Mouse (Mus musculus) heart, postnatal 0 days (tissue): Measurements from ENCODE around the gene Pparg. TPM values are rescaled to one million over a fixed set of nuclear protein-coding genes. Genes with fewer than 3 reads are reported as not detected.

ENCODE experiments used
- ATAC-seq: fragments of 200-750 bp; cut with Nextera tagmentation; 2 replicates; pipeline ENCODE4 v1.8.0; 2017; ENCODE audit warnings: low read depth, moderate number of reproducible peaks, moderate library complexity; ENCODE audit not compliant: insufficient read depth
- DNase-seq: peaks from one replicate; pipeline ENCODE4 v3.0.0-alpha.2; 2016; ENCODE audit warnings: low spot score
- H3K27ac ChIP-seq: fragments of 300-500 bp; sonication (generic); 2 replicates; pipeline ENCODE4 v1.5.1; 2014; ENCODE audit warnings: low read depth, mild to moderate bottlenecking
- H3K27me3 ChIP-seq: fragments of 300-500 bp; sonication (generic); 2 replicates; pipeline ENCODE4 v1.6.1; 2014; ENCODE audit warnings: low read length, mixed read lengths; ENCODE audit not compliant: control insufficient read depth, insufficient read depth
- H3K36me3 ChIP-seq: fragments of 300-500 bp; sonication (generic); replicated peaks from 2 replicates; pipeline ENCODE4 v1.6.1; 2014; ENCODE audit warnings: low read length, mixed read lengths; ENCODE audit not compliant: control insufficient read depth, insufficient read depth
- H3K4me1 ChIP-seq: fragments of 300-500 bp; sonication (generic); 2 replicates; pipeline ENCODE4 v1.6.1; 2014; ENCODE audit warnings: antibody characterized with exemption; ENCODE audit not compliant: control insufficient read depth, insufficient read depth
- H3K4me2 ChIP-seq: fragments of 300-500 bp; sonication (generic); 2 replicates; pipeline ENCODE4 v1.6.1; 2014; ENCODE audit warnings: low read depth, mild to moderate bottlenecking, low read length, moderate library complexity
- H3K4me3 ChIP-seq: fragments of 300-500 bp; sonication (generic); 2 replicates; pipeline ENCODE4 v1.5.1; 2014; ENCODE audit warnings: low read depth, low read length
- H3K9ac ChIP-seq: fragments of 300-500 bp; sonication (generic); replicated peaks from 2 replicates; pipeline ENCODE4 v1.6.1; 2014; ENCODE audit warnings: low read depth, low read length, mixed read lengths
- H3K9me3 ChIP-seq: fragments of 300-500 bp; sonication (generic); replicated peaks from 2 replicates; pipeline ENCODE4 v1.6.1; 2016; ENCODE audit warnings: low read length; ENCODE audit not compliant: control insufficient read depth
- CTCF ChIP-seq: IDR thresholded peaks from 2 replicates; pipeline ENCODE4 v1.5.1; 2016; ENCODE audit warnings: antibody characterized with exemption, control low read depth, low read depth
- EP300 ChIP-seq: IDR thresholded peaks from 2 replicates; pipeline ENCODE4 v1.6.1; 2016; ENCODE audit warnings: antibody characterized with exemption, low read depth
- WGBS: fragments of 180-500 bp; shearing (Covaris S2); extraction: QIAGEN DNeasy Blood & Tissue Kit; methylation state at CpG from one replicate; pipeline ENCODE4 v1.1.7; 2014; 5-methylcytosine and 5-hydroxymethylcytosine counted together
- polyA plus RNA-seq: library from polyadenylated mRNA; unstranded; fragments of >200 nt; fragmentation: Nextera tagmentation; extraction: Ambion mirVana; gene quantifications from 2 replicates; pipeline ENCODE4 v1.2.1, GENCODE M21; 2015
- total RNA-seq: library from RNA; depleted of rRNA; stranded (reverse); fragments of >200 nt; gene quantifications from 2 replicates; pipeline ENCODE4 v1.2.3, GENCODE M21; 2014; ENCODE audit warnings: low replicate concordance

Pparg gene
- total and polyA plus RNA-seq, 2 experiments from 2014 or later = 5.8 to 8.0 TPM

GRCm38 (mm10) chr6:115420963-115421362, 60.2 kb downstream of the Pparg start:
- no peak overlapping the region for H3K9ac ChIP-seq
- ATAC-seq (no peak), DNase-seq (no peak)
- no peaks in the 10 kb centered on the region for H3K36me3 ChIP-seq
- no peak overlapping the region for H3K27ac ChIP-seq
- TF ChIP-seq CTCF = no peak
- no peaks in the 10 kb centered on the region for H3K9me3 ChIP-seq
- H3K4me1 ChIP-seq = no peaks in the 10 kb centered on the region
- H3K27me3 ChIP-seq = no peaks in the 10 kb centered on the region
- no peak overlapping the region for H3K4me3 ChIP-seq
- WGBS = 23% methylated on average over 1 of the region's 1 CpGs
- H3K4me2 ChIP-seq = no peak overlapping the region

DNA sequence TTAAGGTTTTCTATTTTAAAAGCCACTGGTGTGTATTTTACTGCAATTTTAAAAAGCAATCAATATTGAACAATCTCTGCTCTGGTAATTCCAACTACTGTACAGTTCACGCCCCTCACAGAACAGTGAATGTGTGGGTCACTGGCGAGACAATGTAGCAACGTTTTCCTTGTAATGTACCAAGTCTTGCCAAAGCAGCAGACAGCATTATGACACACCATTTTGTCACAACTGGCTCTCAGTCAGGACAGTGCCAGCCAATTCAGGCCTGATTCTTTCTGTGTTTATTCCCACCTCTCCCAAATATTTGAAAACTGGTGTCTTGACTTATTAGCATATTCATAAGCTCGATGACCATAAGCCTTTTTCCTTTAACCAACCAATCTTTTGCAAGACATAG, 60.9 kb downstream of the Pparg start:
- ATAC-seq = no peak
- Histone ChIP-seq H3K9me3 (no peaks in the 10 kb centered on the region), H3K36me3 (no peaks in the 10 kb centered on the region), H3K4me1 (no peaks in the 10 kb centered on the region), H3K9ac (no peak overlapping the region), H3K27ac (no peak overlapping the region), H3K27me3 (no peaks in the 10 kb centered on the region), H3K4me3 (no peak overlapping the region), H3K4me2 (no peak overlapping the region)
- WGBS = 68% methylated on average over 4 of the region's 4 CpGs
- DNase-seq = no peak
- TF ChIP-seq CTCF (no peak), EP300 (no peak)

GRCm38 (mm10) chr6:115424433-115424832, 63.7 kb downstream of the Pparg start:
- no peaks in the 10 kb centered on the region for H3K27me3 ChIP-seq
- H3K9ac ChIP-seq = no peak overlapping the region
- no peaks in the 10 kb centered on the region for H3K36me3 ChIP-seq
- DNase-seq (no peak), ATAC-seq (no peak)
- H3K4me2 ChIP-seq = no peak overlapping the region
- no peak overlapping the region for H3K27ac ChIP-seq
- TF ChIP-seq CTCF (no peak), EP300 (no peak)
- WGBS = 73% methylated on average over 3 of the region's 3 CpGs
- H3K9me3 ChIP-seq = no peaks in the 10 kb centered on the region
- no peak overlapping the region for H3K4me3 ChIP-seq
- no peaks in the 10 kb centered on the region for H3K4me1 ChIP-seq

DNA sequence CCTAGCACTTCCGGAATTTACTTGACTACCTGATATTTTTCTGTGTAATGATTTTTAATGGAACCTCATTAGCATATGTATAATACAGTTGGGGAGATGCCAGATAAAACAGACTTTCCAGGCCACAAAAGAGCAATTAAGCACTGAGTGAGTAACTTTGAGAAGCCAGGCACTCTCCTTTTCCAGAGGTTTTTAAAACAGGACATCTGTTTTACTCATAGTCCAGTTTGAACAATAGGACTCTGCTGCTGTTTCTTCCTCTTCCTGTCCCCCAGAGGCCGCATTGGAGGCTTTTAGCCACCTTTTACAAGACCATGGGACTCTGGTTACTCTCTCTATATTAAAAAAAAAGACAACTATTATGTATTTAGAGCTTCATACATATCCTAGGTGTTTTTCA, 72.0 kb downstream of the Pparg start:
- Histone ChIP-seq H3K4me2 (no peak overlapping the region), H3K4me1 (no peaks in the 10 kb centered on the region), H3K9me3 (no peaks in the 10 kb centered on the region), H3K9ac (no peak overlapping the region), H3K4me3 (no peak overlapping the region), H3K27ac (peak overlapping the region; percentile 53), H3K36me3 (no peaks in the 10 kb centered on the region), H3K27me3 (no peaks in the 10 kb centered on the region)
- DNase-seq (no peak), ATAC-seq (no peak)
- TF ChIP-seq EP300 (no peak), CTCF (no peak)
- 57% methylated on average over 2 of the region's 2 CpGs for WGBS

DNA sequence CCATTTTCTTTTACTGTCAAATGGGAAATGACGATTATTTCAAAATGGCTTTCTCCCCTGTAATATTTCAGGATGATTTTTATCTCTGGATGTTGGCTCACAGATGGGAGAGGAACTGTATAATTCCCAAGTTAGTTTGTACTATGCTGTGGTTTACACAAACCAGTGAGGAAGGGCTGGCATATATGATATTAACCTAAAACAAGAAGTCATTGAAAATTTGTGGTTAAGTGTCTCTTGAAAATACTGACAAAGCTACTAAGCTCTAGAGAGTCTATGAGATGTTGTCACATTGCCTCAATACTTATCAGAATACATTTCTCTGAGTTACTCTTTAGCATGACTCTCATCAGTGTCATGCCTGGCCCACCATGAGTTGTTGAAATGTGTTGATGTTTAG, 73.3 kb downstream of the Pparg start:
- DNase-seq (no peak), ATAC-seq (no peak)
- Histone ChIP-seq H3K36me3 (no peaks in the 10 kb centered on the region), H3K4me2 (no peak overlapping the region), H3K9me3 (no peaks in the 10 kb centered on the region), H3K4me3 (no peak overlapping the region), H3K27ac (no peak overlapping the region), H3K27me3 (no peaks in the 10 kb centered on the region), H3K4me1 (no peaks in the 10 kb centered on the region), H3K9ac (no peak overlapping the region)
- WGBS = 61% methylated on average over 1 of the region's 1 CpGs
- TF ChIP-seq CTCF (no peak), EP300 (no peak)

- DNase-seq (no peak), ATAC-seq (no peak)
- H3K4me3 ChIP-seq = no peak overlapping the region
- H3K36me3 ChIP-seq = no peaks in the 10 kb centered on the region
- H3K4me2 ChIP-seq = no peak overlapping the region
- no peaks in the 10 kb centered on the region for H3K9me3 ChIP-seq
- WGBS = 60% methylated on average over 2 of the region's 2 CpGs
- H3K27ac ChIP-seq = no peak overlapping the region
- no peak for TF ChIP-seq EP300
- TF ChIP-seq CTCF = no peak
- H3K4me1 ChIP-seq = no peaks in the 10 kb centered on the region
- H3K27me3 ChIP-seq = no peaks in the 10 kb centered on the region
- H3K9ac ChIP-seq = no peak overlapping the region
These were observed 74.1 kb downstream of the Pparg start for GRCm38 (mm10) chr6:115434816-115435215.
